Mouse (Mus musculus): ENCODE measurements around the gene Cd80. TPM values are rescaled to one million over a fixed set of nuclear protein-coding genes. Genes with fewer than 3 reads are reported as not detected.

Cd80 gene
- polyA plus RNA-seq, 1 experiment: 0.19 TPM

DNA sequence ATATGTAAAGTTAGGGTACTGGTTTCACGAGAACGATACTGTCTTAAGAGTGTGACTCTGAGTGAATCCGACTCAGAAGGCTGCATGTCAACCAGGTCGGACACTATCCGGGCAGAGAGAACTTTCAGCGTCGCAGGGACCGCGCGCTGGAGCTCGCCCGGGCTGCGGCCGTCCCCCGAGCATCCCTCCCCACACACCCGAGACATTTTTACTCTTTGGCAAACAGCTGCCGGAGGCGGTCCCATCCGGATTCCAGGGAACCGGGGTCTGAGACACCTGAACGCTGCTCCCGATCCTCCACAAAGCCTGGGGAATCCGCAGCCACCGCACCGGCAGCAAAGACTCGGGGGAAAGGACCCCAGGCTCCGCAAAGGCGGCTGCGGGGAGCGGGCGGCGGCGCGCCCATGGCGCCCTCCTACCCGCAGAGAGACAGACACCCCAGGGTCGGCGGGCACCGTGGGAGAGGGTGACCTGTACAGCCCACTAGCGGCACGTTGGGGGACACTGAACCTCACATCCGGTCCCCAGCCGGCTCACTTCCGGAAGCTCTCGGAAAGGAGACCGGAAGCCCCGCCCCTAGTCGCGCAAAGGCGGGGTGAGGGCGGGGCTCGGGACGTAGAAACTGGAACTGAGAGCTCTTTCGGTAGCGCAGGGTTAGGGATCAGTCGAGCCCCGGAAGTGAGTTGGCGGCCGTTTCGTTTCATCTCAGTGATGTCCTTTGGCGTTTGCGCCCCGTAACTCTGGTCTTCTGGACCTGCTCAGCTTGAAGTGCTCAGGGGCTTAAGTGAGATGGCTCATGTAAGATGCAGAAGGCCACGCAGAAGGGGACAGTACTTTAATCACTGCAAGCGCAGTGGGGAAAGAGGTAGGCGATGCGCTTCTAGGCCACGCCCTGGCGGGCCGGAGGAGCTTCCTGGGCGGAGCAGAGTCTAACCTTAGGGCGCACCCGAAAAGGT lies 67.0 kb downstream of the Cd80 start, which contains the start of gene Timmdc1:
Timmdc1 (minus strand) TSS at position 535 of the 956 bp plus-strand sequence.
- no peak for TF ChIP-seq GATA1 (IDR thresholded peaks at IDR 0.05; ENCODE audit: low read length)

DNA sequence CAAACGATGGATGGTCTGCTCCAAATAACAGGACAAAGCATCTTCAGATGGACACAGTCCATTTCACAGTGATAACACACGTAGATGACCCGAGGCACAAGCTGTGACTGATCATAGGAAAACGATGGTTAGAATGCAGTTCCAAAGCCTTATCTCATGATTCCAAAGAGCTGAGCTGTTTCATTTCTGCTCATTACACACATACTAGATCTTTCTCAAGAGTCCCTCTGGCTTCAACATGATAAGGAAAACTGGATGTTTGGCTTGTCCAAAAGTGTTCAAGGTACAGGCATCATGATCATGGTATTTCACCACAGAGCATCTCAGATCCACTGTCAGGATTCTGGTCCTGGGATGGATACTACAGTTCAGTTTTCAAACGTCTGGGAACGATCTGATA lies 70.9 kb downstream of the Cd80 start:
- no peak for TF ChIP-seq GATA1 (IDR thresholded peaks at IDR 0.05; ENCODE audit: low read length)

DNA sequence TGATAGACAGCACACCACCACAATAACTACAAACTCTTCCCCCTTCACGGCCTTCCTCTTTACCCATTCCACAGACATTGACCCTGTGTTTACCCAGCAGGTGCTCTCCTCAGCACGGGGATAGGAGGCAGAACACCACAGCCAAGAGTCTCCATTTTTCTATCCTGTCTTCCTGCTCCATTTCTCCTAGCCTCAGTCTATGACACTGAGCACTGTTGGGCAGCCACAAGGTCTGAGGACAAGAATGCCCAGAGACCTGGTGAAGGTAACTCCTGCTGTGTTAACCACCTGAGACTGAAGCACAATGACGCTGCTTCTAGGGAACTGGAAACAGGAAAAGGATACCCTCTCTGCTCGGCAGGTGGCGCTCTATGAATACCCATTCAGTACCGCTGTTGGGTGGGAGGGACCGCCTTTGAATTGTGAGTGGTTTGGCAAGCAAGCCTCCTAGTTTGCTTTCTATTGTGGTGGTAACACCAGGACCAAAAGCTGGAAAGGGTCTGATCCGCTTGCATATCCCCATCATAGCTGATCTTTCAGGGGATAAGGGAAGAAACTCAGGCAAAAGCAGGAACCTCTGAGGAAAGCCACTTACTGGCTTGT lies 81.3 kb downstream of the Cd80 start:
- no peak for TF ChIP-seq GATA1 (IDR thresholded peaks at IDR 0.05; ENCODE audit: low read length)

DNA sequence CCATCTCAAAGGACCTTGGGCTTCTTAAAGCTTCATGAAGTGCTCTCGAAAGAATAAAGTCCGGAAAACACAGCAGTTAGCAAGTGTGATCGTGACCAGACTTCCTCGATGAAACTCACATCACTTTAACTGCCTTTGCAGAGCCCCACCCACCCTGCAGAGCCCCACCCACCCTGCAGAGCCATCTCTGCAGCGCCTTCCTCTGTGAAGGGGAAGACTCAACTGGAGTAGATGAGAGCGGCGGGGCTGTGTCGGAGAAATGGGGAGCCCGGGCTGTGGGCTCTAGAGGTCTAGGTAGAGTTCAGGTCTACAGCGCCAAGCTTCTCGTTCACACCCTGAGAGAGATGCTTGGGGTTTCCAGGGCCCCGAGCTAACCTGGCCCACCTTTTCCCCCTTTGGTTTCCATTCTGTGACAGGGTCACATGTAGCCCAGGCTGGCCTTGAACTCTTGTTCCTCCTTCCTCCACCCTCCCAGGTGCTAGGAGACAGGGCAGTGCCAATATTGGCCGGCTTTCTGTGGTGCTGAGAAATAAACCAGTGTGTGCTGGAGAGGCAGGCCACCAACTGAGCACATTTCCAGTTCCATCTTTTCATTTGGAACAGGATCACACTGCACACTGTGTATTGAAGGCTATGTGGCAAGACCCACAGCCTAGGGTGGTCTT lies 83.5 kb downstream of the Cd80 start:
- no peak for TF ChIP-seq GATA1 (IDR thresholded peaks at IDR 0.05; ENCODE audit: low read length)

Other genes starting within 250 kb of the Cd80 start
- not detected in 2 replicates for gene Nr1i2, start 160.7 kb upstream of the Cd80 start, polyA plus RNA-seq (2012)
- gene Maats1, start 113.4 kb upstream of the Cd80 start, polyA plus RNA-seq (2012): not detected in 2 replicates
- gene Cox17, start 108.6 kb upstream of the Cd80 start, polyA plus RNA-seq (2012): 307 and 514 TPM in 2 replicates
- gene Gm21987, start 108.5 kb upstream of the Cd80 start, polyA plus RNA-seq (2012): 882 and 1,467 TPM in 2 replicates
- gene Popdc2, start 93.4 kb upstream of the Cd80 start, polyA plus RNA-seq (2012): 3.6 and 4.8 TPM in 2 replicates
- gene Pla1a, start 22.4 kb upstream of the Cd80 start, polyA plus RNA-seq (2012): not detected in 2 replicates
- gene Adprh, start 2.9 kb upstream of the Cd80 start, polyA plus RNA-seq (2012): 262 and 323 TPM in 2 replicates
- gene Timmdc1, start 67.1 kb downstream of the Cd80 start, polyA plus RNA-seq (2012): 30.1 and 38.6 TPM in 2 replicates
- 6.9 and 7.6 TPM in 2 replicates for gene Poglut1, start 94.7 kb downstream of the Cd80 start, polyA plus RNA-seq (2012)
- 15.4 and 16.0 TPM in 2 replicates for gene Tmem39a, start 103.1 kb downstream of the Cd80 start, polyA plus RNA-seq (2012)